Mouse (Mus musculus): ENCODE measurements at regions not wholly inside any gene's neighbourhood (a gene's known extent, or its start where the extent isn't known, plus 50 kb on each side); places are given as distances from the start of the nearest gene placed in this dataset.

DNA sequence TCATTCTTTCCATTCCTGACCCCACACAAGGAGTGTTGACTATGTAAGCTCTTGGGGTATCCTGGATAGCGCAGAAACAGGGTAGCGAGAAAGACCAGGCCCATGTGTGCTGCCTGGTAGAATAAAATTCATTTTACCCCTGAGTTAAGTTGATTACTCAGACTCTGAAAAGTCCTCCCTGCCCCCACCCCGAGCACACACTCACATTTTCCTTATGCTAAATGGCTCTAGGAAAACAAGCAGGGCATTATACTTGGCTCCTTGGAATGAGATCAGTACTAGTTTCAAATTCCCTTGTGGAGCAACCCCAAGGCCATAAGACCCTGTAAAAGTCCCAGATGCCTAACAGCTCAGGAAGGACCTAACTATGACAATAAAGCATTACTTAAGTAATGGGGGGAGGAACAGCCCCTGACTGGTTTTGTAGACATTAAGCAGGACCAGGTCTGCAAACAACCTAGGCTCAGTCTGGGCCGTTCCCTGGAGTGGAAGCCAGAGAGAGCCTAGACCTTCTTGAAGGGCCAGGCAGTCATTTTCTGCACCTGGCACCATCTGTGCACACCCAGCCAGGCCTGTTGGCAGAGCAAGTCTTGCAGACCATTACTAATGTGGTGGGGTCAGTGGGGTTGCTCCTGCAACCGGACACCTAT, 262.9 kb downstream of the Sox4 start:
- TF ChIP-seq POLR2A (IDR thresholded peaks at IDR 0.05; ENCODE audit: control insufficient read depth, extremely low read depth, insufficient read depth, low read length, poor library complexity) (no peak), CTCF (IDR thresholded peaks at IDR 0.05; ENCODE audit: borderline replicate concordance, control insufficient read depth, extremely low read depth, insufficient read depth, low read length, poor library complexity) (no peak)

Measured in thymus, adult 2 months (tissue).